Mouse (Mus musculus) heart, embryonic 10.5 days (tissue): ENCODE measurements around the gene Zbed3. TPM values are rescaled to one million over a fixed set of nuclear protein-coding genes. Genes with fewer than 3 reads are reported as not detected.

ENCODE experiments used
- polyA plus RNA-seq: library from polyadenylated mRNA; unstranded; fragments of >200 nt; fragmentation: Nextera tagmentation; extraction: Ambion mirVana; gene quantifications from 2 replicates; pipeline ENCODE4 v1.2.1, GENCODE M21; 2016

Zbed3 gene
- polyA plus RNA-seq, 1 experiment from 2014 or later, result 56.2 TPM

Other genes with a start within 250 kb of the Zbed3 start
- 0.63 and 0.93 TPM in 2 replicates for gene Pde8b, start 73.3 kb upstream of the Zbed3 start, polyA plus RNA-seq
- 27.8 and 34.5 TPM in 2 replicates for gene Aggf1, start 51.7 kb downstream of the Zbed3 start, polyA plus RNA-seq
- 0.69 TPM in 1 of 2 replicates, not detected in the other for gene Crhbp, start 121.3 kb downstream of the Zbed3 start, polyA plus RNA-seq
- gene S100z, start 155.1 kb downstream of the Zbed3 start, polyA plus RNA-seq, result not detected in 2 replicates
- 0.23 TPM in 1 of 2 replicates, not detected in the other for gene F2rl1, start 201.6 kb downstream of the Zbed3 start, polyA plus RNA-seq